Mouse (Mus musculus): ENCODE measurements at regions not wholly inside any gene's neighbourhood (a gene's known extent, or its start where the extent isn't known, plus 50 kb on each side); places are given as distances from the start of the nearest gene placed in this dataset.

GRCm38 (mm10) chr14:101332015-101332414 lies 131.9 kb upstream of the Prr30 start:
- Histone ChIP-seq H3K27me3 (ENCODE audit: low read depth, poor library complexity, severe bottlenecking) (no peaks in the 10 kb centered on the region), H3K4me1 (peaks cover 15% of the 10 kb centered on the region), H3K9me3 (replicated peaks) (no peaks in the 10 kb centered on the region), H3K27ac (replicated peaks) (no peak overlapping the region; the same call in 1 of the 2 replicates), H3K36me3 (no peaks in the 10 kb centered on the region), H3K4me3 (no peak overlapping the region)
- DNase-seq (ENCODE audit: low spot score), result no peak
- WGBS, result 59% methylated on average over 4 of the region's 4 CpGs

GRCm38 (mm10) chr14:101327421-101327820 lies 127.3 kb upstream of the Prr30 start:
- H3K4me3 ChIP-seq, result no peak overlapping the region
- no peaks in the 10 kb centered on the region for H3K9me3 ChIP-seq (replicated peaks)
- H3K36me3 ChIP-seq, result no peaks in the 10 kb centered on the region
- H3K27ac ChIP-seq (replicated peaks), result no peak overlapping the region
- WGBS, result 78% methylated on average over 6 of the region's 6 CpGs
- peaks cover 21% of the 10 kb centered on the region for H3K4me1 ChIP-seq
- no peaks in the 10 kb centered on the region for H3K27me3 ChIP-seq (ENCODE audit: low read depth, poor library complexity, severe bottlenecking)
- no peak for DNase-seq (ENCODE audit: low spot score)

- H3K27ac ChIP-seq (replicated peaks), result no peak overlapping the region
- no peaks in the 10 kb centered on the region for H3K27me3 ChIP-seq (ENCODE audit: low read depth, poor library complexity, severe bottlenecking)
- WGBS, result 76% methylated on average over 12 of the region's 12 CpGs
- H3K9me3 ChIP-seq (replicated peaks), result no peaks in the 10 kb centered on the region
- H3K36me3 ChIP-seq, result no peaks in the 10 kb centered on the region
- DNase-seq (ENCODE audit: low spot score), result no peak
- no peak overlapping the region for H3K4me3 ChIP-seq
- peaks cover 15% of the 10 kb centered on the region for H3K4me1 ChIP-seq
These were observed 126.4 kb upstream of the Prr30 start for GRCm38 (mm10) chr14:101326477-101326941.

- H3K27me3 ChIP-seq (ENCODE audit: low read depth, poor library complexity, severe bottlenecking), result no peaks in the 10 kb centered on the region
- no peak overlapping the region for H3K4me3 ChIP-seq
- H3K9me3 ChIP-seq (replicated peaks), result no peaks in the 10 kb centered on the region
- peaks cover 15% of the 10 kb centered on the region for H3K4me1 ChIP-seq
- H3K27ac ChIP-seq (replicated peaks), result no peak overlapping the region
- no peak for DNase-seq (ENCODE audit: low spot score)
- no peaks in the 10 kb centered on the region for H3K36me3 ChIP-seq
- 93% methylated on average over 6 of the region's 6 CpGs for WGBS
These were observed 123.2 kb upstream of the Prr30 start for GRCm38 (mm10) chr14:101323361-101323760.

- Histone ChIP-seq H3K36me3 (no peaks in the 10 kb centered on the region), H3K4me3 (no peak overlapping the region), H3K4me1 (no peaks in the 10 kb centered on the region), H3K27ac (replicated peaks) (no peak overlapping the region), H3K9me3 (replicated peaks) (no peaks in the 10 kb centered on the region), H3K27me3 (ENCODE audit: low read depth, poor library complexity, severe bottlenecking) (no peaks in the 10 kb centered on the region)
- no peak for DNase-seq (ENCODE audit: low spot score)
These were observed 107.8 kb upstream of the Prr30 start for GRCm38 (mm10) chr14:101307920-101308319.

- Histone ChIP-seq H3K9me3 (replicated peaks) (no peaks in the 10 kb centered on the region), H3K27ac (replicated peaks) (no peak overlapping the region), H3K4me3 (no peak overlapping the region), H3K4me1 (no peaks in the 10 kb centered on the region), H3K36me3 (no peaks in the 10 kb centered on the region), H3K27me3 (ENCODE audit: low read depth, poor library complexity, severe bottlenecking) (no peaks in the 10 kb centered on the region)
- 87% methylated on average over 4 of the region's 4 CpGs for whole genome bisulfite sequencing
- no peak for DNase-seq (ENCODE audit: low spot score)
These were observed 104.4 kb upstream of the Prr30 start for GRCm38 (mm10) chr14:101304487-101305032.

- Histone ChIP-seq H3K4me1 (no peaks in the 10 kb centered on the region), H3K27me3 (ENCODE audit: low read depth, poor library complexity, severe bottlenecking) (no peaks in the 10 kb centered on the region), H3K4me3 (no peak overlapping the region), H3K36me3 (no peaks in the 10 kb centered on the region), H3K9me3 (replicated peaks) (no peaks in the 10 kb centered on the region), H3K27ac (replicated peaks) (no peak overlapping the region)
- 94% methylated on average over 3 of the region's 3 CpGs for WGBS
- DNase-seq (ENCODE audit: low spot score), result no peak
These were observed 97.7 kb upstream of the Prr30 start for GRCm38 (mm10) chr14:101297841-101298240.

- H3K4me3 ChIP-seq, result no peak overlapping the region
- H3K27ac ChIP-seq (replicated peaks), result no peak overlapping the region
- no peaks in the 10 kb centered on the region for H3K9me3 ChIP-seq (replicated peaks)
- no peaks in the 10 kb centered on the region for H3K4me1 ChIP-seq
- 39% methylated on average over 7 of the region's 7 CpGs for WGBS
- DNase-seq (ENCODE audit: low spot score), result peak; percentile 16
- no peaks in the 10 kb centered on the region for H3K36me3 ChIP-seq
- H3K27me3 ChIP-seq (ENCODE audit: low read depth, poor library complexity, severe bottlenecking), result no peaks in the 10 kb centered on the region
These were observed 94.6 kb upstream of the Prr30 start for GRCm38 (mm10) chr14:101294693-101295092.

GRCm38 (mm10) chr14:101287755-101288154 lies 87.6 kb upstream of the Prr30 start:
- H3K27ac ChIP-seq (replicated peaks), result no peak overlapping the region
- no peaks in the 10 kb centered on the region for H3K27me3 ChIP-seq (ENCODE audit: low read depth, poor library complexity, severe bottlenecking)
- WGBS, result 91% methylated on average over 4 of the region's 4 CpGs
- no peaks in the 10 kb centered on the region for H3K9me3 ChIP-seq (replicated peaks)
- no peak overlapping the region for H3K4me3 ChIP-seq
- DNase-seq (ENCODE audit: low spot score), result no peak
- H3K36me3 ChIP-seq, result no peaks in the 10 kb centered on the region
- H3K4me1 ChIP-seq, result no peaks in the 10 kb centered on the region

- no peaks in the 10 kb centered on the region for H3K9me3 ChIP-seq (replicated peaks)
- no peaks in the 10 kb centered on the region for H3K36me3 ChIP-seq
- H3K4me3 ChIP-seq, result no peak overlapping the region
- no peak for DNase-seq (ENCODE audit: low spot score)
- 72% methylated on average over 4 of the region's 4 CpGs for WGBS
- peaks cover 7% of the 10 kb centered on the region; the same call in 1 of the 2 replicates for H3K4me1 ChIP-seq
- no peaks in the 10 kb centered on the region for H3K27me3 ChIP-seq (ENCODE audit: low read depth, poor library complexity, severe bottlenecking)
- no peak overlapping the region for H3K27ac ChIP-seq (replicated peaks)
These were observed 69.1 kb upstream of the Prr30 start for GRCm38 (mm10) chr14:101269048-101269789.

GRCm38 (mm10) chr14:101267536-101267935 lies 67.4 kb upstream of the Prr30 start:
- H3K27me3 ChIP-seq (ENCODE audit: low read depth, poor library complexity, severe bottlenecking), result no peaks in the 10 kb centered on the region
- no peak for DNase-seq (ENCODE audit: low spot score)
- WGBS, result 89% methylated on average over 2 of the region's 2 CpGs

More at GRCm38 (mm10) chr14:101267536-101267935, 67.4 kb upstream of the Prr30 start:
- no peak overlapping the region for H3K27ac ChIP-seq (replicated peaks)
- no peak overlapping the region for H3K4me3 ChIP-seq
- no peaks in the 10 kb centered on the region for H3K36me3 ChIP-seq
- peaks cover 7% of the 10 kb centered on the region; the same call in 1 of the 2 replicates for H3K4me1 ChIP-seq
- H3K9me3 ChIP-seq (replicated peaks), result no peaks in the 10 kb centered on the region

All from midbrain, embryonic 10.5 days (tissue).